Mouse (Mus musculus) small intestine, adult 10 weeks (tissue): Measurements from ENCODE around the gene Kif9. TPM values are rescaled to one million over a fixed set of nuclear protein-coding genes. Genes with fewer than 3 reads are reported as not detected.

ENCODE experiments used
- polyA plus RNA-seq: library from polyadenylated mRNA; stranded (reverse); fragments of 350-450 nt; fragmentation: Illumina TruSeq; extraction: RNeasy Lipid Tissue Mini Kit (QIAGEN cat#74804); gene quantifications from one replicate; pipeline ENCODE4 v1.2.3, GENCODE M21; 2014; ENCODE audit warnings: low replicate concordance

Gene Kif9
- 0.56 TPM for polyA plus RNA-seq

GRCm38 (mm10) chr9:110476124-110477091 is at the start of gene Kif9, which contains the start of gene Klhl18:
Gene Kif9 (plus strand): TSS chr9:110476958.
Gene Klhl18 (minus strand): TSS chr9:110476694.

GRCm38 (mm10) chr9:110532538-110533291 is 56.0 kb downstream of the Kif9 start, which contains the start of gene Setd2:
Gene Setd2 (plus strand): TSS chr9:110532597.

Other genes with a start within 250 kb of the Kif9 start
- gene Cspg5, start 233.2 kb upstream of the Kif9 start, polyA plus RNA-seq = not detected
- gene Elp6, start 171.8 kb upstream of the Kif9 start, polyA plus RNA-seq = not detected
- gene Scap, start 143.7 kb upstream of the Kif9 start, polyA plus RNA-seq = 0.11 TPM
- 0.33 TPM for gene Ptpn23, start 68.7 kb upstream of the Kif9 start, polyA plus RNA-seq
- not detected for gene Ngp, start 57.2 kb upstream of the Kif9 start, polyA plus RNA-seq
- gene Klhl18, start 264 bp upstream of the Kif9 start, polyA plus RNA-seq = 5.6 TPM
- gene Setd2, start 55.6 kb downstream of the Kif9 start, polyA plus RNA-seq = 56.1 TPM
- 0.63 TPM for gene Nradd, start 147.5 kb downstream of the Kif9 start, polyA plus RNA-seq
- gene Nbeal2, start 177.2 kb downstream of the Kif9 start, polyA plus RNA-seq = not detected
- not detected for gene Ccdc12, start 179.5 kb downstream of the Kif9 start, polyA plus RNA-seq